Mouse (Mus musculus): Measurements from ENCODE around the gene Scgb2b20.

DNA sequence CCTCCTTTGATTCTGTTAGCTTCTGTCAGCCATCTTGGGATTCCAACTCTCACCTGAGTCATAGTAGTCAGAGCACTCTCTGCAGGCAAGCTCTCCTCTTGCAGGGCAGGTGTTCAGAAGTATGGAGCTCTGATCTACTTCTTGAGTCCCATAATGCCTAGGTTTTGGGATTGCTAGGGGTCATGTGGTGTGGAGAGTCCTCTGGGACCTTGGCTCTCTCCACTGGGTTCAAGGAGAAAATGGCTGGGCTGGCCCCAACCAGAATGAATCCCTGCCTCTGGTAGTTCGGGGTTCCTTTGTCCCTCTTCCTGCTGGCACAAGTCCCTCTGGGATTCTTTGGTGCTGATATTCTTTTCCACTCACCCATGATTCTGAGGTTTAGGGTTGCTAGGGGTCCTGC is 35.5 kb upstream of the Scgb2b20 start:
- no peak for TF ChIP-seq CTCF (IDR thresholded peaks at IDR 0.05; ENCODE audit: extremely low read depth, insufficient read depth, low read length)
- no peak for TF ChIP-seq POLR2A (IDR thresholded peaks at IDR 0.05; ENCODE audit: extremely low read depth, insufficient read depth, low read length)

Measured in cortical plate, adult 2 months (tissue).